Mouse (Mus musculus) embryonic facial prominence, embryonic 10.5 days (tissue): ENCODE results near the gene Hps5. TPM values are rescaled to one million over a fixed set of nuclear protein-coding genes. Genes with fewer than 3 reads are reported as not detected.

Experiments
- DNase-seq: peaks from one replicate; pipeline ENCODE4 v3.0.0-alpha.2; 2017; ENCODE audit warnings: low spot score
- H3K27ac ChIP-seq: fragments of 300-500 bp; sonication (generic); replicated peaks from 2 replicates; pipeline ENCODE4 v1.5.1; 2016; ENCODE audit warnings: mild to moderate bottlenecking
- H3K27me3 ChIP-seq: fragments of 300-500 bp; sonication (generic); replicated peaks from 2 replicates; pipeline ENCODE4 v1.6.1; 2016; ENCODE audit warnings: low read depth, mild to moderate bottlenecking; ENCODE audit not compliant: poor library complexity, severe bottlenecking
- H3K36me3 ChIP-seq: fragments of 300-500 bp; sonication (generic); replicated peaks from 2 replicates; pipeline ENCODE4 v1.6.1; 2016; ENCODE audit warnings: mild to moderate bottlenecking, moderate library complexity
- H3K4me1 ChIP-seq: fragments of 300-500 bp; sonication (generic); 2 replicates; pipeline ENCODE4 v1.6.1; 2016
- H3K4me3 ChIP-seq: fragments of 300-500 bp; sonication (generic); 2 replicates; pipeline ENCODE4 v1.5.1; 2016; ENCODE audit warnings: mild to moderate bottlenecking, moderate library complexity
- H3K9me3 ChIP-seq: fragments of 300-500 bp; sonication (generic); 2 replicates; pipeline ENCODE4 v1.6.1; 2016; ENCODE audit warnings: mild to moderate bottlenecking
- WGBS: fragments of 180-500 bp; shearing (Covaris S2); methylation state at CpG from one replicate; pipeline ENCODE4 v1.1.7; 2016; 5-methylcytosine and 5-hydroxymethylcytosine counted together
- polyA plus RNA-seq: library from polyadenylated mRNA; unstranded; fragments of >200 nt; fragmentation: Nextera tagmentation; extraction: Ambion mirVana; gene quantifications from 2 replicates; pipeline ENCODE4 v1.2.1, GENCODE M21; 2016

Gene Hps5
- polyA plus RNA-seq, 1 experiment from 2014 or later = 19.2 TPM

DNA sequence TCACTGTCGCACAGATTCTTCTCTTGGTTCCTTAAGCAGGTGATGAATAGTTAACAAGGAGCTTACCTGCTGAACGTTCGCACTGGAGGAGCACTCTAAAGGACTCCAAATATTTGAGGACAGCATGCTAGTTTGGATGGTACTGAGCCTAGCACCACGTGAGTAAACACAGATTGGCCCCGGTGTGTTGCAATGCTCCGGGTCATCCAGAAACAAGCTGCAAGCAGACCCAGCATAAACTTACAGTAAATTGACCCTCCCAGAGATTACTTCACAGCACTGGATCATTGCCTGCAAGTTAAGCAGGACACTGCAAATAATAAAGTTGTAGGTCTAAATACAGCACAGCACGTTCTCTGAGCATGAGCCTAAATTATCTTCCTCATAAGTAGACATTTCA, 76.3 kb downstream of the Hps5 start:
- Histone ChIP-seq H3K27ac (no peak overlapping the region), H3K4me3 (no peak overlapping the region), H3K9me3 (no peaks in the 10 kb centered on the region), H3K27me3 (no peaks in the 10 kb centered on the region), H3K4me1 (no peaks in the 10 kb centered on the region), H3K36me3 (no peaks in the 10 kb centered on the region)
- 83% methylated on average over 7 of the region's 7 CpGs for WGBS
- DNase-seq = no peak

DNA sequence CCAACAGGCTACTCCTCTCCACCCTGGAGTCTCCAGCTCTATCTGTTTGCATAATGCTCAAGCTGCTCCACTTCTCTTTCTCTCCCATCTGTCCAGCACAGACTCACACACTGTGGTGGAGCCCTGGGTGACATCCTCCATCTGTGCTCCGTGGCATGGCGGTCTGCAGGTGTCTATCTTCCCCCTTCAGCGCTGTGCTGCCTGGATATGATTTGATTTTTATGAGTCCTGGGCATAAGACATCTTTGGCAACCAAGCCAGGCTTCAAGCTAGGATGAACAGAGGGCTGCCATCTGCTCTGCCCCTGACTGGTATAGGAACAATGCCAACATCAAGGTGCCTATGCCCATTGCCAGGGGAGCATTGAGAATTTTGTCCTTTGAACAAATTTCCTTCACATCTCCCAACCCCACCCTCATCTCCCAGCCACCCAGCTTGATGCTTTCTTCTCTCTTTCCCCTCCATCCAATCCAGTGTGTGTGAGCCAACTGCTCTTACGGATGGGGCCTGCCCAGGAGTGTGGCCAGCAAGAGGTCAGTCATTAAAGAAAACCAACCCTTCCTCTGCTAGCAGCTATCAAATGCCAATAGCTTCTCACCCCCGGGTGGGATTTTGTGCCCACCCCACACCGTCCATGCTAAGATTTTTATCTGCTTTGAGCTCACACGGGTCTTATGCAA, 77.1 kb downstream of the Hps5 start:
- no peaks in the 10 kb centered on the region for H3K4me1 ChIP-seq
- WGBS = 87% methylated on average over 7 of the region's 7 CpGs
- no peak overlapping the region for H3K27ac ChIP-seq
- H3K9me3 ChIP-seq = no peaks in the 10 kb centered on the region
- H3K27me3 ChIP-seq = no peaks in the 10 kb centered on the region
- no peak for DNase-seq
- no peak overlapping the region for H3K4me3 ChIP-seq
- H3K36me3 ChIP-seq = no peaks in the 10 kb centered on the region

DNA sequence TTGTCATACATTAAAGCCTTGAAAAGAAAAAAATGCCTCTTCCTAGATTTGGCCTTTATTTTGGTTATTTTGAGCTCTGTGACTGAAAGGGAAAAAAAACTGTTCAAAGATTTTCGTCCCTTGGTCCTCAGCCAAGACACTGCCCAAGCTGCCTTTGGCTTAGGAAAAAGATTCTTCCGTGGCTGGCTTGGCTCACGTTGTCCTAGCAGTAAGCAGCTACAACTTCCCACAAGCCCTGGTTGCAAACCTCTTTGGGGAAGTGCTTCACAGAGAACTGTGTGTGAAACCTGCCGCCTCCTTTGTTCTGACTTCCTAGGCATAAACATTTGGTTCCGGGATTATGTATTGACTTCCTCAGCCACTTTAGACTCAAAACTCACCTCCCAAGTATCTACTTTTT, 79.0 kb downstream of the Hps5 start:
- Histone ChIP-seq H3K4me1 (peaks cover 5% of the 10 kb centered on the region; the same call in 1 of the 2 replicates), H3K27ac (no peak overlapping the region), H3K27me3 (no peaks in the 10 kb centered on the region), H3K9me3 (no peaks in the 10 kb centered on the region), H3K4me3 (no peak overlapping the region), H3K36me3 (no peaks in the 10 kb centered on the region)
- DNase-seq = no peak
- WGBS = 70% methylated on average over 5 of the region's 5 CpGs

DNA sequence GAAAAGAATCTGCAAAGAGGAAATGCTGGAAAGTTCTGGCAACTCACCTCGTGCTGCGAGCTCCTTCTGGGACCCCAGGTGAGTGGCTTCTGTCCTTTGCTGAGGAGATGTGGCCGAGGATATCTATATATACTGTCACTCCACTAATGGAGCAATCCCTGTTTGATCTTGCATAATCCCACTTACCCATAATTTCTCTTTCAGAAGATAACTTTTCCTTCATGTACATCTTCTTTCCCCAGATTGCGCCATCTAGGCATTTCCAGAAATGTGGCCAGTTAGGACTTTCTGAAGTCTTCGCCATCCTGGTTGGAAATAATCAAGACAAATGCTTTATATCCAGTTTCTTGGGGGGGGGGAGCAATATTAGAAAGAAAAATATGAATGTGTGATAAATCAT, 80.3 kb downstream of the Hps5 start, which contains the start of gene Saa3:
Saa3 (minus strand) TSS at position 101 of the 400 bp plus-strand sequence.
- no peaks in the 10 kb centered on the region for H3K36me3 ChIP-seq
- no peak within 1 kb of the TSS for H3K27ac ChIP-seq
- WGBS = 91% methylated on average over 5 of the region's 5 CpGs
- H3K27me3 ChIP-seq = no peaks in the 10 kb centered on the region
- DNase-seq = no peak
- peaks cover 5% of the 10 kb centered on the region; the same call in 1 of the 2 replicates for H3K4me1 ChIP-seq
- H3K4me3 ChIP-seq = no peak within 1 kb of the TSS
- H3K9me3 ChIP-seq = no peaks in the 10 kb centered on the region

DNA sequence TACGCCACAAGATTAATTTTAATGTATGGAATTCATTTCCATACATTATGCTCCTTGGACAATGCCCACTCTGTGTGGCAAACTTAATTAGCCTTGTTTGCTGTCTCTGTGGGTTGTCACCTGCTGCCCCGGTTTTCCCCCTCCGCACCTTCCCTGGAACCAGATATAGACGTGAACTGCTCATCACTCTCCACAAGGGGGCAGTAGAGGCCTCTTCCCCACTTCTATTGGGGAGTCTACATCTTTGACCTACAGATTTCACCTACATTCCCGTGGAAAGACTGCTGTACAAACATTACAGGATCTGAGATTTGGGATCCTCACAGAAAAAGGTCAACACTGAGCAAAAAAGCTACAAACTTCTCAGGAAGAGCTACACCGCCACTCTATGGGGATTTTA, 81.3 kb downstream of the Hps5 start:
- 35% methylated on average over 6 of the region's 6 CpGs for WGBS
- H3K27ac ChIP-seq = no peak overlapping the region
- no peaks in the 10 kb centered on the region for H3K36me3 ChIP-seq
- DNase-seq = peak; percentile 60
- peaks cover 8% of the 10 kb centered on the region for H3K4me1 ChIP-seq
- no peak overlapping the region for H3K4me3 ChIP-seq
- H3K9me3 ChIP-seq = no peaks in the 10 kb centered on the region
- no peaks in the 10 kb centered on the region for H3K27me3 ChIP-seq

DNA sequence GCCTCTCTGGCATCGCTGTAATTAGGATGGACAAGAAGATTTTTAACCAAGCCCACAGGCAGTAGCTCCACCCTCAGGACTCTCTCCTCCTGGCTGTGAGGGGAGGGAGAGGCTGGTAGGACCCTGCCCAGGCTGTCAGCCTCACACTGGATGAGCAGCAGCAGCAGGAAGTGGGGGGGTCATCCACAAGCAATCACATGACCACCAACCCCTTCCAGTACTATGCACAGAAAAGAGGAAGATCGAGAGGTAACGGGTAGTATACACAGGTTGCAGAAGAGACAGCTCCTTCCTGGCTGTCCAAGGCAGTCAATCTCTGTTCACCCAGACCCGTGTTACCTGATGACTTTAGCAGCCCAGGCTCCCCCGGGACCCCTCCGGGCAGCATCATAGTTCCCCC, 83.6 kb downstream of the Hps5 start:
- 72% methylated on average over 6 of the region's 6 CpGs for WGBS
- Histone ChIP-seq H3K9me3 (no peaks in the 10 kb centered on the region), H3K27me3 (no peaks in the 10 kb centered on the region), H3K36me3 (peaks cover 17% of the 10 kb centered on the region), H3K4me3 (no peak overlapping the region), H3K27ac (no peak overlapping the region), H3K4me1 (peaks cover 13% of the 10 kb centered on the region)
- DNase-seq = no peak

Other genes starting within 250 kb of the Hps5 start
- 12.7 and 13.4 TPM in 2 replicates for gene Sergef, start 156.3 kb downstream of the Hps5 start, polyA plus RNA-seq
- 0.25 and 0.27 TPM in 2 replicates for gene Tph1, start 123.5 kb downstream of the Hps5 start, polyA plus RNA-seq
- gene Saal1, start 85.4 kb downstream of the Hps5 start, polyA plus RNA-seq = 40.7 and 46.0 TPM in 2 replicates
- not detected in 2 replicates for gene Saa3, start 80.4 kb downstream of the Hps5 start, polyA plus RNA-seq
- not detected in 2 replicates for gene Saa4, start 63.5 kb downstream of the Hps5 start, polyA plus RNA-seq
- gene Saa1, start 53.1 kb downstream of the Hps5 start, polyA plus RNA-seq = 1.3 and 1.5 TPM in 2 replicates
- 1.5 and 1.8 TPM in 2 replicates for gene Saa2, start 44.3 kb downstream of the Hps5 start, polyA plus RNA-seq
- gene Gtf2h1, start within 50 bp of the Hps5 start, polyA plus RNA-seq = 49.3 and 50.6 TPM in 2 replicates
- 2,643 and 3,168 TPM in 2 replicates for gene Ldha, start 45.4 kb upstream of the Hps5 start, polyA plus RNA-seq
- 0.31 TPM in 1 of 2 replicates, not detected in the other for gene Ldhc, start 65.1 kb upstream of the Hps5 start, polyA plus RNA-seq
- gene Tsg101, start 123.9 kb upstream of the Hps5 start, polyA plus RNA-seq = 260 and 265 TPM in 2 replicates
- gene Uevld, start 162.5 kb upstream of the Hps5 start, polyA plus RNA-seq = 12.7 TPM in 2 replicates
- gene Gm9999, start 187.5 kb upstream of the Hps5 start, polyA plus RNA-seq = not detected in 2 replicates
- 12.4 and 12.8 TPM in 2 replicates for gene Spty2d1, start 212.3 kb upstream of the Hps5 start, polyA plus RNA-seq